Comparison of ENCODE assay signal across 23 mouse cellular contexts in genomic region chr11:74668466-74668865, GRCm38 (mm10). TPM values are rescaled to one million over a fixed set of nuclear protein-coding genes. Genes with fewer than 3 reads are reported as not detected.
A peak's percentile ranks its signal among the peaks of the same experiment; 100 is the strongest.
DNase-seq lines count a peak whose midpoint lies in the region; ATAC-seq and TF ChIP-seq lines count a peak whose summit lies in the region.
"Had no signal": no experiment of that assay in that cellular context is flagged by ENCODE, and none has a peak within 500 bp of the region (broad histone marks: within the 10 kb centered on the region; RNA-seq: fewer than 3 reads in every experiment).

No protein-coding gene starts in this region.

- TF ChIP-seq CTCF in liver, postnatal 0 days (IDR thresholded peaks at IDR 0.05; ENCODE audit: low read depth) = no peak

- intact Hi-C loops in heart, postnatal 36 days (cut with DNase I) = no loop called here

- peak; percentile 65 for DNase-seq in heart, adult 11 months
- DNase-seq in heart, postnatal 36 days = no peak
- no peak for DNase-seq in liver, postnatal 0 days
- peak; percentile 34 for DNase-seq in testis, postnatal 10 days (ENCODE audit: low spot score)
- no peak for DNase-seq in testis, postnatal 14 days (ENCODE audit: low spot score)
- DNase-seq: adrenal gland, adult 8-10 months; adrenal gland, postnatal 14 days; adrenal gland, postnatal 36 days; B cell, adult 2 months; cerebellum, adult 11-12 months; cerebellum, adult 2 months; cerebellum, adult 9-10 months; cerebellum, postnatal 10 days had no signal

- no peaks in the 10 kb centered on the region for H3K9me3 ChIP-seq in liver, embryonic 12.5 days (replicated peaks)
- H3K9me3 ChIP-seq in liver, postnatal 0 days (ENCODE audit: low read length) = no peaks in the 10 kb centered on the region
- H3K9me3 ChIP-seq: embryonic facial prominence, embryonic 10.5 days; embryonic facial prominence, embryonic 12.5 days; forebrain, embryonic 13.5 days; forebrain, embryonic 15.5 days; G1E had no signal

- H3K36me3 ChIP-seq in liver, embryonic 12.5 days = peaks cover 89% of the 10 kb centered on the region
- H3K36me3 ChIP-seq in liver, postnatal 0 days (replicated peaks; ENCODE audit: insufficient read depth, low read length) = peaks cover 66% of the 10 kb centered on the region

- ATAC-seq in liver, embryonic 12.5 days = no peak
- ATAC-seq in liver, postnatal 0 days = no peak
- ATAC-seq: activated CD4-positive, CD25-positive, alpha-beta regulatory T cell, adult 4 months; CD4-positive, CD25-positive, alpha-beta regulatory T cell, adult 4 months; forebrain, embryonic 13.5 days; forebrain, embryonic 15.5 days; Patski had no signal

- H3K9ac ChIP-seq in liver, embryonic 12.5 days = no peak overlapping the region
- H3K9ac ChIP-seq in liver, postnatal 0 days (replicated peaks) = no peak overlapping the region
- H3K9ac ChIP-seq: embryonic facial prominence, embryonic 12.5 days; forebrain, embryonic 13.5 days; forebrain, embryonic 15.5 days had no signal

- WGBS in liver, embryonic 12.5 days (ENCODE audit: insufficient replicate concordance) = 85% methylated on average over 5 of the region's 5 CpGs
- WGBS in liver, postnatal 0 days (ENCODE audit: insufficient replicate concordance) = 88% methylated on average over 5 of the region's 5 CpGs

- TF ChIP-seq EP300 in liver, postnatal 0 days (IDR thresholded peaks at IDR 0.05; ENCODE audit: low read depth) = no peak

- H3K4me2 ChIP-seq in liver, embryonic 12.5 days = no peak overlapping the region
- H3K4me2 ChIP-seq in liver, postnatal 0 days (ENCODE audit: low read depth, low read length) = no peak overlapping the region
- H3K4me2 ChIP-seq: embryonic facial prominence, embryonic 12.5 days; forebrain, embryonic 13.5 days; forebrain, embryonic 15.5 days had no signal

- H3K27ac ChIP-seq in liver, embryonic 12.5 days = 0 out of 2 replicates have a peak overlapping the region, but pooled peaks have one; percentile 25
- no peak overlapping the region for H3K27ac ChIP-seq in liver, postnatal 0 days (ENCODE audit: low read depth)
- H3K27ac ChIP-seq: embryonic facial prominence, embryonic 10.5 days; embryonic facial prominence, embryonic 12.5 days; forebrain, embryonic 13.5 days; forebrain, embryonic 15.5 days had no signal

- H3K4me3 ChIP-seq in liver, embryonic 12.5 days = no peak overlapping the region
- no peak overlapping the region for H3K4me3 ChIP-seq in liver, postnatal 0 days (ENCODE audit: low read depth, low read length)
- H3K4me3 ChIP-seq: embryonic facial prominence, embryonic 10.5 days; embryonic facial prominence, embryonic 12.5 days; forebrain, embryonic 13.5 days; forebrain, embryonic 15.5 days had no signal

- H3K4me1 ChIP-seq in liver, embryonic 12.5 days = peaks cover 10% of the 10 kb centered on the region
- peaks cover 4% of the 10 kb centered on the region; the same call in 1 of the 2 replicates for H3K4me1 ChIP-seq in liver, postnatal 0 days (ENCODE audit: insufficient read depth)
- H3K4me1 ChIP-seq: embryonic facial prominence, embryonic 10.5 days; embryonic facial prominence, embryonic 12.5 days; forebrain, embryonic 13.5 days; forebrain, embryonic 15.5 days had no signal

- no peaks in the 10 kb centered on the region for H3K27me3 ChIP-seq in liver, embryonic 12.5 days (replicated peaks)
- no peaks in the 10 kb centered on the region for H3K27me3 ChIP-seq in liver, postnatal 0 days (ENCODE audit: insufficient read depth, low read length)
- H3K27me3 ChIP-seq: CH12.LX; embryonic facial prominence, embryonic 12.5 days; forebrain, embryonic 13.5 days; forebrain, embryonic 15.5 days; Patski had no signal

RNA-seq across cellular contexts. Expression of gene Cluh, which starts 19.2 kb away (rescaled TPM):
- 100 to 1,000 TPM; 221 to 229 TPM for total RNA-seq in heart, postnatal 36 days (2021)
- polyA plus RNA-seq in liver, embryonic 12.5 days (2016; fragmentation: Nextera tagmentation; extraction: Ambion mirVana) = 49.6 and 50.1 TPM in 2 replicates
- polyA plus RNA-seq in liver, postnatal 0 days (2015; fragmentation: Nextera tagmentation; extraction: Ambion mirVana) = 31.2 and 35.6 TPM in 2 replicates

RNA-seq across cellular contexts. Expression of gene Ccdc92b, which starts 49.1 kb away (rescaled TPM):
- under 1 TPM; 0.33 to 0.36 TPM for total RNA-seq in heart, postnatal 36 days (2021)
- polyA plus RNA-seq in liver, embryonic 12.5 days (2016; fragmentation: Nextera tagmentation; extraction: Ambion mirVana) = 14.7 and 16.0 TPM in 2 replicates
- 2.2 and 2.6 TPM in 2 replicates for polyA plus RNA-seq in liver, postnatal 0 days (2015; fragmentation: Nextera tagmentation; extraction: Ambion mirVana)
- total RNA-seq: CH12.LX had no signal
- polyA plus RNA-seq: activated CD4-positive, CD25-positive, alpha-beta regulatory T cell, adult 4 months; CD4-positive, CD25-positive, alpha-beta regulatory T cell, adult 4 months; G1E had no signal

RNA-seq across cellular contexts. Expression of gene Pafah1b1, which starts 56.0 kb away (rescaled TPM):
- 100 to 1,000 TPM; 201 to 204 TPM for total RNA-seq in heart, postnatal 36 days (2021)
- polyA plus RNA-seq in liver, embryonic 12.5 days (2016; fragmentation: Nextera tagmentation; extraction: Ambion mirVana) = 54.3 and 54.7 TPM in 2 replicates
- polyA plus RNA-seq in liver, postnatal 0 days (2015; fragmentation: Nextera tagmentation; extraction: Ambion mirVana) = 24.1 and 30.1 TPM in 2 replicates

RNA-seq across cellular contexts. Expression of gene Rap1gap2, which starts 57.8 kb away (rescaled TPM):
- total RNA-seq in heart, postnatal 36 days (2021) = 10 to 100 TPM; 74.1 to 86.6 TPM
- 0.96 and 1.4 TPM in 2 replicates for polyA plus RNA-seq in liver, embryonic 12.5 days (2016; fragmentation: Nextera tagmentation; extraction: Ambion mirVana)
- 0.75 and 0.84 TPM in 2 replicates for polyA plus RNA-seq in liver, postnatal 0 days (2015; fragmentation: Nextera tagmentation; extraction: Ambion mirVana)

Comparison
In these comparisons a context has a peak if more than half of its experiments do, and no peak if none do; other contexts are left out.
1. DNase-seq: peak in heart, adult 11 months (single experiment) and testis, postnatal 10 days (single experiment); none in heart, postnatal 36 days (0 of 2), liver, postnatal 0 days (single experiment) and testis, postnatal 14 days (single experiment).